In genomic region chr4:116192286-116192835, GRCm38 (mm10) we compare ENCODE assay signal across 21 mouse cellular contexts. TPM values are rescaled to one million over a fixed set of nuclear protein-coding genes. Genes with fewer than 3 reads are reported as not detected.
DNase-seq lines count a peak whose midpoint lies in the region; ATAC-seq and TF ChIP-seq lines count a peak whose summit lies in the region.
"Had no signal": no experiment of that assay in that cellular context is flagged by ENCODE, and none has a peak within 500 bp of the region (broad histone marks: within the 10 kb centered on the region; RNA-seq: fewer than 3 reads in every experiment).

No protein-coding gene starts in this region.

- WGBS in liver, embryonic 12.5 days (ENCODE audit: insufficient replicate concordance) = 45% methylated on average over 4 of the region's 4 CpGs

- H3K4me1 ChIP-seq in liver, embryonic 12.5 days = peaks cover 31% of the 10 kb centered on the region
- H3K4me1 ChIP-seq: neural tube, embryonic 12.5 days had no signal

- H3K9me3 ChIP-seq in liver, embryonic 12.5 days (replicated peaks) = no peaks in the 10 kb centered on the region
- H3K9me3 ChIP-seq: neural tube, embryonic 12.5 days had no signal

- H3K9ac ChIP-seq in liver, embryonic 12.5 days = no peak overlapping the region
- H3K9ac ChIP-seq: hindbrain, embryonic 14.5 days; liver, embryonic 14.5 days; neural tube, embryonic 12.5 days had no signal

- H3K4me3 ChIP-seq in gastrocnemius, adult 2 months = no peak overlapping the region
- H3K4me3 ChIP-seq in liver, embryonic 12.5 days = no peak overlapping the region
- H3K4me3 ChIP-seq: neural tube, embryonic 12.5 days had no signal

- intact Hi-C loops in gastrocnemius, adult 2 months (cut with DNase I) = no loop called here

- DNase-seq in gastrocnemius, adult 2 months = no peak
- no peak for DNase-seq in gastrocnemius, postnatal 10 days
- DNase-seq in liver = no peak
- peak; percentile 50 for DNase-seq in brain, embryonic 14.5 days (ENCODE audit: low read depth)
- peak; percentile 40 for DNase-seq in kidney, postnatal 14 days
- DNase-seq in cerebellum, postnatal 10 days = no peak
- DNase-seq in spleen, adult 18-20 months = no peak
- DNase-seq: B cell, adult 2 months; cerebellum, adult 11-12 months; left cerebral cortex, postnatal 4 days; midbrain, embryonic 14.5 days had no signal

- no peak for TF ChIP-seq CTCF in gastrocnemius, adult 2 months (IDR thresholded peaks at IDR 0.05)
- no peak for TF ChIP-seq CTCF in brain, embryonic 14.5 days (IDR thresholded peaks at IDR 0.05; ENCODE audit: borderline replicate concordance, extremely low read depth, insufficient read depth, insufficient read length)

- no peak overlapping the region for H3K4me2 ChIP-seq in liver, embryonic 12.5 days
- H3K4me2 ChIP-seq: hindbrain, embryonic 14.5 days; neural tube, embryonic 12.5 days had no signal

- H3K36me3 ChIP-seq in liver, embryonic 12.5 days = no peaks in the 10 kb centered on the region
- H3K36me3 ChIP-seq: neural tube, embryonic 12.5 days had no signal

- no peak for TF ChIP-seq POLR2A in brain, embryonic 14.5 days (IDR thresholded peaks at IDR 0.05; ENCODE audit: borderline replicate concordance, extremely low read depth, insufficient read depth, insufficient read length, poor library complexity, severe bottlenecking)

- ATAC-seq in liver, embryonic 12.5 days = no peak
- ATAC-seq: intestine, postnatal 0 days had no signal

- peak overlapping the region; percentile 38 for H3K27ac ChIP-seq in gastrocnemius, adult 2 months
- 0 out of 2 replicates have a peak overlapping the region, but pooled peaks have one; percentile 40 for H3K27ac ChIP-seq in liver, embryonic 12.5 days
- H3K27ac ChIP-seq: hindbrain, embryonic 14.5 days; liver, embryonic 14.5 days; neural tube, embryonic 12.5 days had no signal

- no peaks in the 10 kb centered on the region for H3K27me3 ChIP-seq in liver, embryonic 12.5 days (replicated peaks)
- H3K27me3 ChIP-seq: neural tube, embryonic 12.5 days had no signal

RNA-seq across cellular contexts. Expression of gene Gm49337, which starts 19.2 kb away (rescaled TPM):
- total RNA-seq in gastrocnemius, adult 2 months (2021) = under 1 TPM in 1 of 2 experiments, not detected in 1; 0.47 TPM
- total RNA-seq in gastrocnemius, postnatal 10 days (2021) = not detected
- not detected in 2 replicates for polyA plus RNA-seq in liver, embryonic 12.5 days (2016; fragmentation: Nextera tagmentation; extraction: Ambion mirVana)
- not detected in 2 replicates for polyA plus RNA-seq in brain, embryonic 14.5 days (2012; rRNA removed)
- total RNA-seq: adrenal gland, postnatal 36 days had no signal
- polyA plus RNA-seq: hindbrain, embryonic 14.5 days; intestine, postnatal 0 days; liver, embryonic 14.5 days; midbrain, embryonic 14.5 days; neural tube, embryonic 12.5 days; testis, adult 2 months had no signal

RNA-seq across cellular contexts. Expression of gene 1700042G07Rik, which starts 19.2 kb away (rescaled TPM):
- not detected for total RNA-seq in gastrocnemius, adult 2 months (2021)
- not detected for total RNA-seq in gastrocnemius, postnatal 10 days (2021)
- not detected in 2 replicates for polyA plus RNA-seq in liver, embryonic 12.5 days (2016; fragmentation: Nextera tagmentation; extraction: Ambion mirVana)
- polyA plus RNA-seq in brain, embryonic 14.5 days (2012; rRNA removed) = not detected in 2 replicates
- total RNA-seq: adrenal gland, postnatal 36 days; ES-E14; granulocyte monocyte progenitor cell, adult 5-6 weeks; layer of hippocampus, postnatal 14 days; left cerebral cortex, postnatal 4 days had no signal
- polyA plus RNA-seq: hindbrain, embryonic 14.5 days; intestine, postnatal 0 days; liver, embryonic 14.5 days; midbrain, embryonic 14.5 days; neural tube, embryonic 12.5 days had no signal

RNA-seq across cellular contexts. Expression of gene Tspan1, which starts 25.0 kb away (rescaled TPM):
- under 1 TPM in 1 of 2 experiments, not detected in 1; 0.17 TPM for total RNA-seq in gastrocnemius, adult 2 months (2021)
- not detected for total RNA-seq in gastrocnemius, postnatal 10 days (2021)
- polyA plus RNA-seq in liver, embryonic 12.5 days (2016; fragmentation: Nextera tagmentation; extraction: Ambion mirVana) = not detected in 2 replicates
- 0.07 TPM in 1 of 2 replicates, not detected in the other for polyA plus RNA-seq in brain, embryonic 14.5 days (2012; rRNA removed)
- total RNA-seq: adrenal gland, postnatal 36 days; granulocyte monocyte progenitor cell, adult 5-6 weeks; layer of hippocampus, postnatal 14 days; left cerebral cortex, postnatal 4 days had no signal
- polyA plus RNA-seq: liver, embryonic 14.5 days had no signal

RNA-seq across cellular contexts. Expression of gene Pik3r3, which starts 29.1 kb away (rescaled TPM):
- 1 to 10 TPM; 5.6 to 7.3 TPM for total RNA-seq in gastrocnemius, adult 2 months (2021)
- total RNA-seq in gastrocnemius, postnatal 10 days (2021) = 10 to 100 TPM in 1 of 2 experiments, 1 to 10 TPM in 1; 9.3 to 11.9 TPM
- polyA plus RNA-seq in liver, embryonic 12.5 days (2016; fragmentation: Nextera tagmentation; extraction: Ambion mirVana) = 2.2 and 2.7 TPM in 2 replicates
- polyA plus RNA-seq in brain, embryonic 14.5 days (2012; rRNA removed) = 117 and 122 TPM in 2 replicates

RNA-seq across cellular contexts. Expression of gene Lurap1, which starts 41.2 kb away (rescaled TPM):
- total RNA-seq in gastrocnemius, adult 2 months (2021) = 1 to 10 TPM; 4.9 to 6.9 TPM
- total RNA-seq in gastrocnemius, postnatal 10 days (2021) = 10 to 100 TPM in 1 of 2 experiments, 1 to 10 TPM in 1; 9.6 to 14.5 TPM
- polyA plus RNA-seq in liver, embryonic 12.5 days (2016; fragmentation: Nextera tagmentation; extraction: Ambion mirVana) = 0.44 and 0.53 TPM in 2 replicates
- 1.4 and 1.5 TPM in 2 replicates for polyA plus RNA-seq in brain, embryonic 14.5 days (2012; rRNA removed)
- total RNA-seq: granulocyte monocyte progenitor cell, adult 5-6 weeks had no signal

Comparison
In these comparisons a context has a peak if more than half of its experiments do, and no peak if none do; other contexts are left out.
1. DNase-seq: peak in brain, embryonic 14.5 days (single experiment) and kidney, postnatal 14 days (single experiment); none in gastrocnemius, adult 2 months (single experiment), gastrocnemius, postnatal 10 days (single experiment), liver (single experiment), cerebellum, postnatal 10 days (0 of 2) and spleen, adult 18-20 months (0 of 2).